Mouse (Mus musculus) midbrain, postnatal 0 days (tissue): ENCODE measurements at regions not wholly inside any gene's neighbourhood (a gene's known extent, or its start where the extent isn't known, plus 50 kb on each side); places are given as distances from the start of the nearest gene placed in this dataset.
A peak's percentile ranks its signal among the peaks of the same experiment; 100 is the strongest.

ENCODE experiments used
- ATAC-seq: fragments of 200-750 bp; cut with Nextera tagmentation; 2 replicates; pipeline ENCODE4 v1.8.0; 2017; ENCODE audit warnings: moderate number of reproducible peaks, mild to moderate bottlenecking, moderate TSS enrichment, moderate library complexity; ENCODE audit not compliant: low FRiP score
- DNase-seq: peaks from one replicate; pipeline ENCODE4 v3.0.0-alpha.2; 2015; ENCODE audit warnings: low spot score
- H3K27ac ChIP-seq: fragments of 300-500 bp; sonication (generic); 2 replicates; pipeline ENCODE4 v1.5.1; 2014; ENCODE audit warnings: low read depth, mild to moderate bottlenecking, low read length, mixed read lengths
- H3K27me3 ChIP-seq: fragments of 300-500 bp; sonication (generic); 2 replicates; pipeline ENCODE4 v1.6.1; 2014; ENCODE audit warnings: low read length, control low read depth, mixed read lengths; ENCODE audit not compliant: insufficient read depth
- H3K36me3 ChIP-seq: fragments of 300-500 bp; sonication (generic); 2 replicates; pipeline ENCODE4 v1.6.1; 2014; ENCODE audit warnings: low read length, control low read depth, mixed read lengths; ENCODE audit not compliant: insufficient read depth
- H3K4me1 ChIP-seq: fragments of 300-500 bp; sonication (generic); 2 replicates; pipeline ENCODE4 v1.6.1; 2014; ENCODE audit warnings: mild to moderate bottlenecking, control low read depth, antibody characterized with exemption, low read length, mixed read lengths; ENCODE audit not compliant: insufficient read depth
- H3K4me2 ChIP-seq: fragments of 300-500 bp; sonication (generic); 2 replicates; pipeline ENCODE4 v1.6.1; 2014; ENCODE audit warnings: low read depth, mild to moderate bottlenecking, low read length, mixed read lengths; ENCODE audit not compliant: poor library complexity, severe bottlenecking
- H3K4me3 ChIP-seq: fragments of 300-500 bp; sonication (generic); 2 replicates; pipeline ENCODE4 v1.5.1; 2014; ENCODE audit warnings: low read depth, mild to moderate bottlenecking, low read length, moderate library complexity
- H3K9ac ChIP-seq: fragments of 300-500 bp; sonication (generic); replicated peaks from 2 replicates; pipeline ENCODE4 v1.6.1; 2014; ENCODE audit warnings: mild to moderate bottlenecking, low read length, moderate library complexity, mixed read lengths; ENCODE audit not compliant: poor library complexity, severe bottlenecking
- H3K9me3 ChIP-seq: fragments of 300-500 bp; sonication (generic); 2 replicates; pipeline ENCODE4 v1.6.1; 2016; ENCODE audit warnings: low read length, control low read depth
- CTCF ChIP-seq: IDR thresholded peaks from 2 replicates; pipeline ENCODE4 v1.5.1; 2016; ENCODE audit warnings: antibody characterized with exemption, mild to moderate bottlenecking
- WGBS: fragments of 180-500 bp; shearing (Covaris S2); extraction: QIAGEN DNeasy Blood & Tissue Kit; methylation state at CpG from one replicate; pipeline ENCODE4 v1.1.7; 2014; 5-methylcytosine and 5-hydroxymethylcytosine counted together

DNA sequence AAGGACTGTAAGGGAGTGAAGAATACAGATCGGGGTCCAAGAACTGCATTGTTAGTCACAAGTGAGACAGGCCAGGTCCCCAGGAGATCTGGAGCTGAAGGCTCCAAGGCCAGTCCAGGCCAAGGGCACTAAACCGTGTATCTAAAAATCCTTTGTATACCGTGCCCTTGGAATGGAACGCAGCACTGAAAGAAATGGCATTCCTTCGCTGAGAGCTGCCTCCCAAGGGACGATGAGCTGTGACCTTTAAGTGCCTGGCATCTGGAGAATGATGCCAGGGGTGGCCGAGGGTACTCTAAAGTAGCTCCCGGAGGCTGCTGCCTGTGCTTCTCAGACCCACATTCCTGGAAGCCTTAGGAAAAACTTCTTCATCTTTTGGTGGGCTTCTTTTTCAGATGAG, 76.0 kb upstream of the Pkn2 start:
- WGBS, result 84% methylated on average over 8 of the region's 8 CpGs
- ATAC-seq, result no peak
- Histone ChIP-seq H3K9ac (no peak overlapping the region), H3K4me2 (no peak overlapping the region), H3K4me3 (no peak overlapping the region), H3K36me3 (no peaks in the 10 kb centered on the region), H3K27me3 (no peaks in the 10 kb centered on the region), H3K9me3 (no peaks in the 10 kb centered on the region), H3K27ac (no peak overlapping the region), H3K4me1 (no peaks in the 10 kb centered on the region)
- no peak for TF ChIP-seq CTCF
- DNase-seq, result no peak

GRCm38 (mm10) chr3:142948771-142949170, 67.0 kb upstream of the Pkn2 start:
- H3K4me3 ChIP-seq, result no peak overlapping the region
- ATAC-seq, result no peak
- peak; percentile 90 for TF ChIP-seq CTCF
- no peaks in the 10 kb centered on the region for H3K4me1 ChIP-seq
- H3K27me3 ChIP-seq, result no peaks in the 10 kb centered on the region
- 35% methylated on average over 7 of the region's 7 CpGs for WGBS
- no peak overlapping the region for H3K4me2 ChIP-seq
- DNase-seq, result peak; percentile 76
- no peak overlapping the region for H3K9ac ChIP-seq
- H3K36me3 ChIP-seq, result no peaks in the 10 kb centered on the region
- no peaks in the 10 kb centered on the region for H3K9me3 ChIP-seq
- no peak overlapping the region for H3K27ac ChIP-seq

DNA sequence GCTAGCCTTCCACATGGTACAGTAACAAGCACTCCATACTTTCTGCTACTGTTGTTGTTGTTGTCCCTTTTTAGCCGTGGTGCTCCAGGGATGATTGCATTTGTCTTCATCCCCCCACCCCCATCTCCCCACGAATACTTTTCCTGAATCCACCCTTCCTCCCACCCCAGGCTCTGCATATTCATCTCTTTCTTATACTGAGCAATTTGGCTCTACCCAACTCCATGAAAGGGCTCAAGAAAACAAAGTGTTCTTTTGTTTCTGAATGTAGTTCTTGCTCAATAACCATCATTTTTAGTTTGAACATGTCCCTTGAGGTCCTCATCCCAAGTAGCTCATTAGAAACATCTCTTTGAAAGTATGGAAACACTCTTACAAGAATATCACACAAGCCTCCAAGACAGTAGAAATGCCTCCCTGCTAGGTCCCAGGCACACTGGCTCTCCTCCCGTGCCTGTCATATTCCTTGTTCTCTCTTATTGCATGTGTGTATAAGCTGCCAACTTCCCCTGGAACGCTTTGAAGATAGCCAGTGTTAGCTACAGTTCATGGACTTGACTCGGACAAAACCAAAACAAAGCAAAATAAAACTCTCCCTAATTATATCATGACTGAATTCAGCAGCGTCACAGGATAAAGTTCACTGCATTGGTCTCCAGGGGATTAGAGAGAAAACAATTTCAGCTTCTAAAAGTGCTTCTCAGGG, 59.7 kb upstream of the Pkn2 start:
- no peak for TF ChIP-seq CTCF
- Histone ChIP-seq H3K9ac (no peak overlapping the region), H3K27ac (no peak overlapping the region), H3K9me3 (no peaks in the 10 kb centered on the region), H3K27me3 (no peaks in the 10 kb centered on the region), H3K4me3 (no peak overlapping the region), H3K4me1 (no peaks in the 10 kb centered on the region), H3K4me2 (no peak overlapping the region), H3K36me3 (no peaks in the 10 kb centered on the region)
- WGBS, result 33% methylated on average over 6 of the region's 6 CpGs
- DNase-seq, result no peak
- no peak for ATAC-seq

DNA sequence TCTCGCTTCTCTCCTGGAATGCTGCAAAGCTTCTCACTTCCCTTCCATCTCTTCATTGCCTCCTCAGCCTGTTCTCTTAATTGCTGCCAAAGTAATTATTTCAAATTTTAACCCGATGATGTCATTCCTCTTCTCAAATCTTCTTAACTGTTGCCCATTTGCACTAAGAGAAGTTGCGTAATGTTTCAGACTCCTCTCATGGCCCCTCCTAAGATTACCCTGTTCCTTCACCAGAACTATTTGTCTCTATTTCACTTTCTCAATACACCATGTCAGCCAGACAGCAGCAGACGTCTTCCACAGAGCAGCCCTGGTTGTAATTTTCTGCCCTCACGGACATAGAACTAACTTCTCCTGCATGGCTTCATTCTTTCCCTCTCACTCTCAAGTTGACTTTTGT, 59.1 kb upstream of the Pkn2 start:
- Histone ChIP-seq H3K36me3 (no peaks in the 10 kb centered on the region), H3K4me3 (no peak overlapping the region), H3K27me3 (no peaks in the 10 kb centered on the region), H3K4me1 (no peaks in the 10 kb centered on the region), H3K4me2 (no peak overlapping the region), H3K27ac (no peak overlapping the region), H3K9me3 (no peaks in the 10 kb centered on the region), H3K9ac (no peak overlapping the region)
- DNase-seq (no peak), ATAC-seq (no peak)
- WGBS, result 92% methylated on average over 5 of the region's 5 CpGs
- TF ChIP-seq CTCF, result no peak

GRCm38 (mm10) chr3:142939773-142940172, 58.0 kb upstream of the Pkn2 start:
- H3K36me3 ChIP-seq, result no peaks in the 10 kb centered on the region
- 75% methylated on average over 1 of the region's 1 CpGs for WGBS
- no peak overlapping the region for H3K9ac ChIP-seq
- no peaks in the 10 kb centered on the region for H3K4me1 ChIP-seq
- no peaks in the 10 kb centered on the region for H3K9me3 ChIP-seq
- no peak for DNase-seq
- H3K27ac ChIP-seq, result no peak overlapping the region
- ATAC-seq, result no peak
- TF ChIP-seq CTCF, result no peak
- no peaks in the 10 kb centered on the region for H3K27me3 ChIP-seq
- H3K4me2 ChIP-seq, result no peak overlapping the region
- H3K4me3 ChIP-seq, result no peak overlapping the region

DNA sequence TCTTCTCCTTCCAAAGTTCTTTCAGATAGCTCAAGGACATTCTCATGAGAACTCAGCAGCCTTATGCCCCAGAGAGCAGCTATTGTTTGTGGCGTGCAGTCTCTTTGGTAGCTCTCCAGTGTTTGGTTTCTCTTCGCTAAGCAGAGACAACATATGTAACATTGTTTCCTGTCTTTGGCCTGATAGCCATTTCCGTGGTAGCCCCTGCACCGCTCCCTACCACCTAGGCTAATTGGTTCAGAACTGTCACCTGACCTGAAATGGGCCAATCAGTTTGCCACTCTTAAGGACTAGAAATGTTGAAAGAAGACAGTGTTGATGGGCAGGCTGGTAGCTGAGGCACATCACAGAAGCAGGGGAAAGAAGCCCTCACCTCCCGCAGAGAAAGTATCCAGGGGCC, 54.1 kb upstream of the Pkn2 start:
- no peak for TF ChIP-seq CTCF
- Histone ChIP-seq H3K9me3 (no peaks in the 10 kb centered on the region), H3K4me3 (no peak overlapping the region), H3K4me1 (no peaks in the 10 kb centered on the region), H3K9ac (no peak overlapping the region), H3K36me3 (no peaks in the 10 kb centered on the region), H3K27me3 (no peaks in the 10 kb centered on the region), H3K27ac (no peak overlapping the region), H3K4me2 (no peak overlapping the region)
- 72% methylated on average over 5 of the region's 5 CpGs for WGBS
- DNase-seq (no peak), ATAC-seq (no peak)
